Mouse (Mus musculus) heart, embryonic 12.5 days (tissue): ENCODE measurements around the gene Olfr1122. TPM values are rescaled to one million over a fixed set of nuclear protein-coding genes. Genes with fewer than 3 reads are reported as not detected.
"Not testable (repeated sequence)": the region's sequence is repeated elsewhere in the genome, so short reads cannot be mapped to it uniquely, and the experiment has no call there.

Experiments used
- ATAC-seq: fragments of 200-750 bp; cut with Nextera tagmentation; 2 replicates; pipeline ENCODE4 v1.8.0; 2017; ENCODE audit warnings: moderate TSS enrichment, moderate library complexity; ENCODE audit not compliant: insufficient number of reproducible peaks, low FRiP score
- H3K27ac ChIP-seq: fragments of 300-500 bp; sonication (generic); 2 replicates; pipeline ENCODE4 v1.5.1; 2016; ENCODE audit warnings: mild to moderate bottlenecking, moderate library complexity; ENCODE audit not compliant: poor library complexity, severe bottlenecking
- H3K27me3 ChIP-seq: fragments of 300-500 bp; sonication (generic); replicated peaks from 2 replicates; pipeline ENCODE4 v1.6.1; 2016; ENCODE audit warnings: mild to moderate bottlenecking, moderate library complexity
- H3K36me3 ChIP-seq: fragments of 300-500 bp; sonication (generic); 2 replicates; pipeline ENCODE4 v1.6.1; 2016; ENCODE audit warnings: mild to moderate bottlenecking, moderate library complexity
- H3K4me1 ChIP-seq: fragments of 300-500 bp; sonication (generic); replicated peaks from 2 replicates; pipeline ENCODE4 v1.6.1; 2016; ENCODE audit warnings: mild to moderate bottlenecking
- H3K4me2 ChIP-seq: fragments of 300-500 bp; sonication (generic); 2 replicates; pipeline ENCODE4 v1.6.1; 2016; ENCODE audit warnings: mild to moderate bottlenecking, moderate library complexity
- H3K4me3 ChIP-seq: fragments of 300-500 bp; sonication (generic); 2 replicates; pipeline ENCODE4 v1.5.1; 2016; ENCODE audit warnings: mild to moderate bottlenecking
- H3K9ac ChIP-seq: fragments of 300-500 bp; sonication (generic); 2 replicates; pipeline ENCODE4 v1.6.1; 2016; ENCODE audit warnings: mild to moderate bottlenecking, moderate library complexity
- H3K9me3 ChIP-seq: fragments of 300-500 bp; sonication (generic); replicated peaks from 2 replicates; pipeline ENCODE4 v1.6.1; 2016; ENCODE audit warnings: mild to moderate bottlenecking, moderate library complexity
- WGBS: fragments of 180-500 bp; shearing (Covaris S2); methylation state at CpG from one replicate; pipeline ENCODE4 v1.1.7; 2016; 5-methylcytosine and 5-hydroxymethylcytosine counted together
- polyA plus RNA-seq: library from polyadenylated mRNA; unstranded; fragments of >200 nt; fragmentation: Nextera tagmentation; extraction: Ambion mirVana; gene quantifications from 2 replicates; pipeline ENCODE4 v1.2.1, GENCODE M21; 2016

The Olfr1122 gene
- polyA plus RNA-seq = not detected in 2 replicates

DNA sequence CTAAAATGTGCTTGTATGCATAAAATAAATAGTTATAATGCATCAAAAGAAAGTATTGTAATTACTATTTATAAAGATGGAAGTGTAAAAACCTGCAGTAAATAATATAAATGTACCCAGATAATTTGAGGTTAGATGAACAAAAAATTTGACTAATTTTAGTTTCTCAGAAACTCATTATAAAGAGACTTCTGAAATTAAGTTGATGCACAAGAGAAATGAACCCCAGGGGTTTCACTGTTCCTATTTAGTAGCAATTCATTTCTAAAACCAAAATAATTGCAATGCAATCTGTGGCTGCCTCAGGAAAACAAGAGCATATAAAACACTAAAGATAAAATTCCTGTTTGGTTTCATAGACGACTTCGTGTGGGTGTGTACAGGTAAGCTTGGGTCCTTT, at the start of gene Olfr1122:
Olfr1122 (plus strand) TSS at position 301 of the 400 bp plus-strand sequence.
- no peaks in the 10 kb centered on the region for H3K36me3 ChIP-seq
- H3K4me2 ChIP-seq = no peak within 1 kb of the TSS
- H3K9me3 ChIP-seq = no peaks in the 10 kb centered on the region
- H3K4me3 ChIP-seq = no peak within 1 kb of the TSS
- WGBS = 68% methylated on average over 2 of the region's 2 CpGs
- no peak within 1 kb of the TSS for H3K9ac ChIP-seq
- no peak for ATAC-seq
- H3K27me3 ChIP-seq = no peaks in the 10 kb centered on the region
- no peaks in the 10 kb centered on the region for H3K4me1 ChIP-seq
- H3K27ac ChIP-seq = no peak within 1 kb of the TSS

DNA sequence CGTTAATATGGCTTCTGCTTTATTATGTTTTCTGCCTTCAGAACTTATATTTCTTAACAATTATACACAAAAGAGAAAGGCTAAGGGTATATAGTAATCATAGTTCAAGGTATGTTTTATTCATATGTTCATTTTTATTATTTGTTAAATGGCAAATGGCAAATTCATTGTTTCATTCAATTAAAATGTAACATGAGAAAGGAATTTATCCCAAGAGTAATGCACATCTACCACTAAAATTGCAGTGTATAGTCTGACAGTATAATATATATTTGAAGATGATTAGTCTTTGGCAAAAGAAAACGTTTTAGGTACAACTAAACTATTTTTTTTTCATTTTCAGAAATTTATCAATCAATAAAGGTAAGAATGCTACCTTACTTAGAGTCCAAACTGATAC, 31.1 kb upstream of the Olfr1122 start, which contains the start of gene Olfr1120:
Olfr1120 (plus strand) TSS at position 301 of the 400 bp plus-strand sequence.
- ATAC-seq = no peak
- Histone ChIP-seq H3K4me3 (no peak within 1 kb of the TSS), H3K27ac (no peak within 1 kb of the TSS), H3K9ac (no peak within 1 kb of the TSS), H3K4me1 (no peaks in the 10 kb centered on the region), H3K4me2 (no peak within 1 kb of the TSS), H3K9me3 (no peaks in the 10 kb centered on the region), H3K27me3 (no peaks in the 10 kb centered on the region), H3K36me3 (no peaks in the 10 kb centered on the region)
- 50% methylated on average over 2 of the region's 2 CpGs for WGBS

DNA sequence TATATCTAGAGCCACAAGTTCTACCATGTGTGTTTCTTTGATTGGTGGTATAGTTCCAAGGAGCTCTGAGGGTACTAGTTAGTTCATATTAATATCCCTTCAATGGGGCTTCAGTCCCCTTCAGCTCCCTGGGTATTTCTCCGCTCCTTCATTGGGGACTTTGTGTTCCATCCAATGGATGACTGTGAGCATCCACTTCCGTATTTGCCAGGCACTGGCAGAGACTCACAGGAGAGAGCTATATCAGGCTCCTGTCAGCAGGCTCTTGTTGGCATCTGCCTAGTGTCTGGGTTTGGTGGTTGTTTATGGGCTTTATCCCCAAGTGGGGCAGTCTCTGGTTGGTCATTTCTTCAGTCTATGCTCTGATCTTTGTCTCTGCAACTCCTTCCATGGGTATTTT, 25.5 kb upstream of the Olfr1122 start:
- H3K27ac ChIP-seq, H3K9me3 ChIP-seq, H3K4me2 ChIP-seq, H3K4me1 ChIP-seq, H3K4me3 ChIP-seq, H3K27me3 ChIP-seq, H3K36me3 ChIP-seq, H3K9ac ChIP-seq, ATAC-seq: not testable (repeated sequence)
- WGBS = 61% methylated on average over 2 of the region's 2 CpGs

DNA sequence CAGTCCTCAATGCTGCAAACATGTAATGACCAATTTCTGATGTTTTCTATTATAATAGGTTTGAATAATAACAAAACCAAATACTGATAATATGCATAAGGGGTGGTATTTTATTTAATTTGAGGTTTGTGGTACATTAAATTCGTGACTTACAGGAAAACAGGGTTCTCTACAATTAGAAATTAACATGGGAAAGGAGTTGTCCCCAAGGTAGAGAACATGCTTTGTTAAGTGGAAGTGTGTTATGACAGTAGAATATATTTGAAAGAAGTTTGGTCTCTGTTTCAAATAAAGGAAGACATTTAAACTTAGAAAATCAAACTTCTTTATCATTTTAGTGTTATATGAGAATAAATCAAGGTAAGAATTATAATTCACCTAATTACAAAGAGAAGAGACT, 16.1 kb upstream of the Olfr1122 start, which contains the start of gene Olfr1121:
Olfr1121 (plus strand) TSS at position 301 of the 400 bp plus-strand sequence.
- H3K27ac ChIP-seq = no peak within 1 kb of the TSS
- H3K4me2 ChIP-seq = no peak within 1 kb of the TSS
- no peak for ATAC-seq
- no peak within 1 kb of the TSS for H3K9ac ChIP-seq
- no peaks in the 10 kb centered on the region for H3K4me1 ChIP-seq
- no peaks in the 10 kb centered on the region for H3K36me3 ChIP-seq
- WGBS = 31% methylated on average over 1 of the region's 1 CpGs
- H3K4me3 ChIP-seq = no peak within 1 kb of the TSS
- no peaks in the 10 kb centered on the region for H3K9me3 ChIP-seq
- H3K27me3 ChIP-seq = no peaks in the 10 kb centered on the region

DNA sequence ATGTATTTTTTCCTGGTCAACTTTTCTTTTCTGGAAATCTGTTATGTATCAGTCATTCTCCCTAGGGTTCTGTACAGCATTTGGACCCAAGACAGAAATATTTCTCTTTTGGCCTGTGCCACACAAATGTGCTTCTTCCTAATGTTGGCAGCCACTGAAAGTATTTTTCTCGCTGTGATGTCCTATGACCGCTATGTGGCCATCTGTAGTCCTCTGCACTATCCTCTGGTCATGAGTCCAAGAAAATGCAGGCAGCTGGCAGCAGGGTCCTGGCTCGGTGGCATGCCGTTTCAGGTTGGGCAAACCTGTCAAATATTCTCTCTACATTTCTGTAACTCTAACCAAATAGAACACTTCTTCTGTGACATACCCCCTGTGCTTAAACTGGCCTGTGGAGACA, 13.9 kb upstream of the Olfr1122 start:
- no peaks in the 10 kb centered on the region for H3K36me3 ChIP-seq
- no peaks in the 10 kb centered on the region for H3K27me3 ChIP-seq
- no peak overlapping the region for H3K4me2 ChIP-seq
- no peaks in the 10 kb centered on the region for H3K9me3 ChIP-seq
- WGBS = 77% methylated on average over 4 of the region's 4 CpGs
- no peaks in the 10 kb centered on the region for H3K4me1 ChIP-seq
- ATAC-seq = no peak
- no peak overlapping the region for H3K27ac ChIP-seq
- no peak overlapping the region for H3K4me3 ChIP-seq
- no peak overlapping the region for H3K9ac ChIP-seq

DNA sequence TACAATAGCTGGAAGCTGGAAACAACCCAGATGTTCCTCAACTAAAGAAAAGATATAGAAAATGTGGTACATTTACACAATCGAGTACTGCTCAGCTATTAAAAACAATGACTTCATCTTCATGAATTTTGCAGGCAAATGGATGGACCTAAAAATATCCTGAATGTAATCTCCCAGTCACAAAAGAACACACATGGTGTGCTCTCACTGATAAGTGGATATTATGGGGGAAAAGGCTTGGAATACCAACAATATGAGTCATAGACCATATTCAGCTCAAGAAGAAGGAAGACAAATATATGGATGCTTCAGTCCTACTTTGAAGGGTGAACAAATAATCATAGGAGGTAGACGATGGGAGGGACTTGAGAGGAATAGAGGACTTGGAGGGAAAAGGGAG, 1.7 kb upstream of the Olfr1122 start:
- Histone ChIP-seq H3K27ac (no peak overlapping the region), H3K9ac (no peak overlapping the region), H3K27me3 (no peaks in the 10 kb centered on the region), H3K4me2 (no peak overlapping the region), H3K4me1 (no peaks in the 10 kb centered on the region), H3K4me3 (no peak overlapping the region), H3K9me3 (no peaks in the 10 kb centered on the region), H3K36me3 (no peaks in the 10 kb centered on the region)
- ATAC-seq = no peak
- 43% methylated on average over 2 of the region's 2 CpGs for WGBS

DNA sequence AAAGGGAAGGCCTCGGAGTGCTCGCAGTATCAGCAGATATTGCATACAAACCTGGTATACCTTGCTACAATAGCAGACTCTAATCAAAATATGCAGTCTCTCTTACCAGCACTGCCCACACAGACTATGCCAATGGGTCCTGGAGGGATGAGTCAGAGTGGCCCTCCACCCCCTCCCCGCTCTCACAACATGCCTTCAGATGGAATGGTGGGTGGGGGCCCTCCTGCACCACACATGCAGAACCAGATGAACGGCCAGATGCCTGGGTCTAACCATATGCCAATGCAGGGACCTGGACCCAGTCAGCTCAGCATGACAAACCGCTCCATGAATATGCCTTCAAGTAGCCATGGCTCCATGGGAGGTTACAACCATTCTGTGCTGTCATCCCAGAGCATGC, 8.0 kb downstream of the Olfr1122 start:
- not testable (repeated sequence) for H3K9me3 ChIP-seq, H3K4me1 ChIP-seq, H3K4me3 ChIP-seq, H3K27ac ChIP-seq, H3K36me3 ChIP-seq, H3K27me3 ChIP-seq, H3K9ac ChIP-seq, ATAC-seq, H3K4me2 ChIP-seq
- WGBS = 85% methylated on average over 5 of the region's 5 CpGs

DNA sequence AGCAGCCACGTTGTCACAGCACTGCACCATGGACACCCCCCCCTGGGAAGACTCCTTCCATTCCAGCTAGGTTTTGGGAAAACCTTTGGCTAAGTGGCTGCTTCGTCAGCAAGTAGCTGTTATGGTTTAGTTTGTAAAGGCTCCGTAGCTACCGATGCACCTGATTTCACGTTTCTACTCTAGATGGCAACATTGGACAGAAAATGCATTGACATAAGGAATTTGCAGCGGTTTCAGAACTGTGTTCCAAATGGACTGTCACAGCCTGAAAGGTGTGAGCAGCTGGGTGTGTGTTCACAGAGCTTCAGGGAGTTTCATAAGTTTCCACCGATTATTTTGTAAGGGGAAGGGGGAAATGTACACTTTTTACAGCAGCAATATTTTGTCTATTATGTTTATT, 9.0 kb downstream of the Olfr1122 start:
- not testable (repeated sequence) for ATAC-seq, H3K36me3 ChIP-seq, H3K4me1 ChIP-seq, H3K4me2 ChIP-seq, H3K27me3 ChIP-seq, H3K9me3 ChIP-seq, H3K4me3 ChIP-seq, H3K9ac ChIP-seq, H3K27ac ChIP-seq
- WGBS = 70% methylated on average over 7 of the region's 7 CpGs

DNA sequence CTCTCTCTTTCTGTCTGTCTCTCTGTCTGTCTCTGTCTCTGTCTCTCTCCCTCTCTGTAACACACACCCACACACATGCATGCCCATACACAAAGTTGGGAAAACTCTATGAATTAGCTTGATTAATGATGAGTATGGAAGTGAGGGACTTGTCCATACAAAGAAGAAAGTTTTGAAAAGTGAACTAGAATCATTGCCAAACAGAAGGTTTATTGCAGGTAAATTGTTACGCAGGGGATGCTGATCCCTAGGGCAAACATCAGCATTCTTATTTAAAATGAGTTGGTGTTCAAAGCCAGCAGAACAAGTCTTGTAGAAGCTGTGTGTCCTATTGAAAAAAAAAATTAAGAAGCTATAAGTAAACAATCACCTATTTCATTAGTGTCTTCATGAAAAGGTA, 30.7 kb downstream of the Olfr1122 start, which contains the start of gene Olfr1123:
Olfr1123 (plus strand) TSS at position 301 of the 400 bp plus-strand sequence.
- no peak within 1 kb of the TSS for H3K4me3 ChIP-seq
- 81% methylated on average over 1 of the region's 1 CpGs for WGBS
- H3K27me3 ChIP-seq = no peaks in the 10 kb centered on the region
- no peaks in the 10 kb centered on the region for H3K36me3 ChIP-seq
- no peak within 1 kb of the TSS for H3K27ac ChIP-seq
- H3K9ac ChIP-seq = no peak within 1 kb of the TSS
- no peak for ATAC-seq
- H3K9me3 ChIP-seq = no peaks in the 10 kb centered on the region
- no peak within 1 kb of the TSS for H3K4me2 ChIP-seq
- no peaks in the 10 kb centered on the region for H3K4me1 ChIP-seq

DNA sequence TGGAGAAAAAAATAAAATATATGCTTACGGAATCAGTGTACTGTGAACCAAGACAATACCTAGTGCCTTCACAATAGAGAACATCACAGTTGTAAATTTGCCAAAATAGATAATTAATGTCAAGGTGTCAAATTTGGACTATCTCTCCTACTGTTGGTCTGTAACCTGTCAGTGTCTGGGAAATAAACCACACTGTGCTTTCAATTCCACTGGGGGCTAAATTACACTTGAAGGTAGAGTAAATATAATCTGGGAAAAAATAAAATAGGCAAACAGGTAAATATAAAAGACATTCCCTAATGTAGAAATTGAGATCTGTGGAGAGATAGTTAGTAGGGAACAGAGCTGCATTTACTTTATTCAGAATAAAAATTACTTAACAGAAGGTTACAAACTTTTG, 44.3 kb downstream of the Olfr1122 start, which contains the start of gene Olfr1124:
Olfr1124 (plus strand) TSS at position 301 of the 400 bp plus-strand sequence.
- Histone ChIP-seq H3K9me3 (no peaks in the 10 kb centered on the region), H3K27me3 (no peaks in the 10 kb centered on the region), H3K27ac (no peak within 1 kb of the TSS), H3K36me3 (no peaks in the 10 kb centered on the region), H3K9ac (no peak within 1 kb of the TSS), H3K4me1 (no peaks in the 10 kb centered on the region), H3K4me2 (no peak within 1 kb of the TSS), H3K4me3 (no peak within 1 kb of the TSS)
- WGBS = 85% methylated on average over 1 of the region's 1 CpGs
- no peak for ATAC-seq

DNA sequence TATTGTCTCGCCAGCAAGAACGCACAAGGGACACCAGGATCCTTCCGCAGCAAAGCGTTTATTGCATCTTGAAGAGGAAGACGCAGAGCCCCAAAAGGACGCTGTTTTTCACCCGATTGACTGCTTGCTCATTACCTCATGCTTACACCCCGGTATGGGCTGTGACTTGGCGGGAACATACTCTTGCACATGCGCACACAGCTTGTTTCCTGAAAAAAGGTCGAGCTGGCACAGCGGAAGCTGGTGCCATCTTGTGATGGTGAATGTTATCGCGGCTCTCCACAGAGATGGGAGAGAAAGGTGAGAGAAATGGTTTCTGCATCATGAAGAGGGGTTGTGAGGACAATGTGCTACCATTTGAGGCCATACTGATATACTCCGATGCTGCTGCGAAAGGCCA, 52.1 kb downstream of the Olfr1122 start:
- no peak for ATAC-seq
- Histone ChIP-seq H3K4me1 (no peaks in the 10 kb centered on the region), H3K9ac (no peak overlapping the region), H3K27ac (no peak overlapping the region), H3K4me2 (no peak overlapping the region), H3K9me3 (peaks cover 4% of the 10 kb centered on the region; the same call in 1 of the 2 replicates), H3K36me3 (no peaks in the 10 kb centered on the region), H3K4me3 (no peak overlapping the region), H3K27me3 (no peaks in the 10 kb centered on the region)
- WGBS = 85% methylated on average over 16 of the region's 16 CpGs
